Mouse (Mus musculus): ENCODE measurements around the gene Olfr765.
A peak's percentile ranks its signal among the peaks of the same experiment; 100 is the strongest.
"Not testable (repeated sequence)": the region's sequence is repeated elsewhere in the genome, so short reads cannot be mapped to it uniquely, and the experiment has no call there.

The Olfr765 gene

DNA sequence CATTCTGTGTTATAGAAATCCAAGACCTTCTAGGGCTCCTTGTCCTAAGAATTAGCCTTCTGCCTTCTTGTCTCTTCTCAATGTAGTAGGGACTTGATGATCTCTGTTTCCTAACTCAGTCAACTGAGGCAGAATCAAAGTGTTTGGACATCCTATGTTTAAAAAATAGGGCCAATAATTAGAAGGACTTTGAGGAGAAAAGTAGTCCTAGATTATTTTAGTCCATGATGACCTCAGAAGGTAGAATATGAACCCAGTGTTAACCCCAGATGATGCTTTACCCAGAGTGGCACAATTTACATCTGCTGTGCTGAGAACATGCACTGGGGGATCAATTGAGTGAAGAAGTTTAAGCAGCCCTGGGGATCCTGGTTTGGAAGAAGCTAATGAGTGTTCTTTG lies at the start of gene Olfr765:
Olfr765 (minus strand) TSS at position 101 of the 400 bp plus-strand sequence.
- DNase-seq (ENCODE audit: low read depth) = not testable (repeated sequence)

DNA sequence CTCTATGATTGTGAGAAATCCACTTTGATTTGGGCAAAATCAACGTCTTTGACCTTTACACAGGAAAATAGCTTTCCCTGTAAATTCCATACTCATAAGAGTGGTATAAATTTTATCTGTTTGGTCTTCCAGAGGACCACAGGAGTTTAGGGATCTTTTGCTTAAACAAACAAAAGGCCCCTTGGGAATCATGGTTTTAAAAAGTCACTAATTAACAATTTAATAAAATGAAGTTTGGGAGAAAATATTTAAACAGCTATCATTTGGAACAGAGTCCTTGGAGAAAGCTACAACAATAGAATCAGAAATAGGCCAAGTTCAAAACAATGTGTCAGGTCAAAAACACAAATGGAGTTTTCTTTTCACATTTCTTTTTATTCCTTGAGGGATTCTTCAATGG lies 49.5 kb upstream of the Olfr765 start, which contains the start of gene Olfr768:
Olfr768 (minus strand) TSS at position 101 of the 400 bp plus-strand sequence.
- no peak for DNase-seq (ENCODE audit: low read depth)

DNA sequence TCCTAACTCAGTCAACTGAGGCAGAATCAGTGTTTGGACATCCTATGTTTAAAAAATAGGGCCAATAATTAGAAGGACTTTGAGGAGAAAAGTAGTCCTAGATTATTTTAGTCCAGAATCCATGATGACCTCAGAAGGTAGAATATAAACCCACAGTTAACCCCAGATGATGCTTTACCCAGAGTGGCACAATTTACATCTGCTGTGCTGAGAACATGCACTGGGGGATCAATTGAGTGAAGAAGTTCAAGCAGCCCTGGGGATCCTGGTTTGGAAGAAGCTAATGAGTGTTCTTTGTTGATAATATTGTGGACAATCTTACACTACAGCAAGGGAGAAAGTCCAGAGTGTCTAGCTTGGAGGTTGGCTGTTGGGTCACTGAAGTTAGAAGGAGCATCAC lies 33.0 kb upstream of the Olfr765 start, which contains the start of gene Olfr767:
Olfr767 (minus strand) TSS at position 101 of the 400 bp plus-strand sequence.
- DNase-seq (ENCODE audit: low read depth) = not testable (repeated sequence)

DNA sequence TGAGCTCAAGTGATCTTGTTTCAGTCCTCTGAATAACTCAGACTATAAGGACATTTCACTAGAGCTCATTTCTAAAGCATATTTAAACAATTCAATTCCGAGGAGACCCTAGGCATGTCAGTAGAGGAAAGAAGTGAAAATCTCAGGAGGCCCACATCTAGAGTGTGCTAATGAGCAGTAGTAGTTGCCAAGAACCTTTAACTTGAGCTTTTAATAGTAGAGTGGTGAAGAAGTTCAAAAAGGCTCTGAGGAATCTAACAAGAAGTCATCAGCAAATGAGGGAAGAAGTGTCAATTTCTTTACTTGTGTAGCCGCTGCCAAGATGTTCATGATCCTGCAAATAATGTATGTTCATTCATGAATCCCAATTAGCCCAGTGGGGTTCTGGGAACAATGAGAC lies 19.1 kb upstream of the Olfr765 start, which contains the start of gene Olfr766-ps1:
Olfr766-ps1 (minus strand) TSS at position 101 of the 400 bp plus-strand sequence.
- DNase-seq (ENCODE audit: low read depth) = no peak

DNA sequence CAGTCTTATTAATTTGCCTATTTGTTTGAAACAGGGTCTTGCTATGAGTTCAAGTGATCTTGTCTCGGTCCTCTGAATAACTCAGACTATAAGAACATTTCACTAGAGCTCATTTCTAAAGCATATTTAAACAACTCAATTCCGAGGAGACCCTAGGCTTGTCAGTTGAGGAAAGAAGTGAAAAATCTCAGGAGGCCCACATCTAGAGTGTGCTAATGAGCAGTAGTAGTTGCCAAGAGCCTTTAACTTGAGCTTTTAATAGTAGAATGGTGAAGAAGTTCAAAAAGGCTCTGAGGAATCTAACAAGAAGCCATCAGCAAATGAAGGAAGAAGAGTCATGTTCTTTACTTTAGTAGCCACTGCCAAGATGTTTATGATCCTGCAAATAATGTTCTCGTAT lies 10.0 kb downstream of the Olfr765 start, which contains the start of gene Olfr764-ps1:
Olfr764-ps1 (minus strand) TSS at position 101 of the 400 bp plus-strand sequence.
- DNase-seq (ENCODE audit: low read depth) = no peak

DNA sequence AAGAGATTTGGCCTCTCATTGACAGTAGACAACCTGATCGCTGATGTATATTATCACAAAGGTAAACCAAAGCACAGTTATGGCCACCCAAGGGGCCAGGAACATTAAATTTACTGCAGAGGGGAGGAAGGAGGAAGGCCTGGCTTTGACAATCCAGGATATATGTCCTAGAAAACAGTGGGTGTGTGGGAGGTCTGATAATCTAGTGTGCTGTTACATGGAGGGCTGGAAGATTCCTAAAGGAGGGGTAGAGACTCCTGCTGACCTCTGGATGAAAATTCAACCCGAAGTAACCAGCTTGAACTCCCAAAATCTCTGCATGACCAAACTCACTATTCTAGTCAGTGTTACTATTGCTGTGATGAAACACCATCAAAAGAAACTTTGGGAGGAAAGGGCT lies 21.5 kb downstream of the Olfr765 start:
- DNase-seq (ENCODE audit: low read depth) = no peak

DNA sequence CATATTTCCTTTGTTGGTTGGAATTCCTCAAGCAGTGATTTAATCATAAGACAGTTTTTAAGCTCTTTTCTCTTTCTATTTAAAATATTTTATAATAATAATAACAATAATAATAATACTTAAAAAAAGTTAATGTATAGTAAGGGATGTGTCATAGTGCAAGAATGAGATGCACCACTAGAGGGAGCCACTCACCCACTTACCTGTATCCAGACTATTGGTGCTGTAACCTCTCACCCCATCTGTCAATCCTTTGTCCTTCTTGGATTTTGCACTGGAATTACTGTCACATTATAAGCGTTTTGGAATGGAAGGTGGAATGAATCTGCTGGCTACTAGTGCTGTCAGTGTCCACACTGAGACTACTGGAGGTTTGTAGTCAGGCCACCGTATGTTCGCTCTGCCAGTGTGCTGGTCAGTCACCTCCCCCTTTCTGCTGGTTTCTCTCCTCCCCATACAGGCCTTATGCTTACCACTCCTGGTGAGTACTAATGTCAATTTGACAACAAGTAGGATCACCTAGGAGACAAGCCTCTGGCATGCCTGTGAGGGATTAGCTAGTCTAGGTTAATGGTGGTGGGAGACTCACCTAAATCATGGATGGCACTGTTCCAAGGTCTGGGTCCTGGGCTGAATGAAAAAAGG lies 23.7 kb downstream of the Olfr765 start:
- peak; percentile 10 for DNase-seq (ENCODE audit: low read depth)

DNA sequence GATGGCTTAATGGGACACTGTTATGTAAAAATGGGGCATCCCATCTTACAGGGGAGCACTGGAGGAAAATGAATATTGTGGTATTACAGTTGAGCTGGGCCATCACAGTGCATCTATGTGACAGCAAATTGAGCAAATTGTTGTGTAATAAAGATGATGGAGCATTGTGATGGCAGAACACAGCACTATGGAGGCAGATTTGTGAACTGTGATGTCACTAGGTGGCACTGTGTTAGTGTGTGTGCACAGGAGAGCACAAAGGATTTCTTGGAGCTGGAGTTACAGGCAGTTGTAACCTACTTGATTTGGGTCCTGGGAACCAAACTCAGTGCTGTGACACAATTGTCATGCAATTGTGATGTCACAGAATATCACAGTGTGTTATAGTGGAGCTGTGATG lies 26.5 kb downstream of the Olfr765 start:
- DNase-seq (ENCODE audit: low read depth) = no peak

DNA sequence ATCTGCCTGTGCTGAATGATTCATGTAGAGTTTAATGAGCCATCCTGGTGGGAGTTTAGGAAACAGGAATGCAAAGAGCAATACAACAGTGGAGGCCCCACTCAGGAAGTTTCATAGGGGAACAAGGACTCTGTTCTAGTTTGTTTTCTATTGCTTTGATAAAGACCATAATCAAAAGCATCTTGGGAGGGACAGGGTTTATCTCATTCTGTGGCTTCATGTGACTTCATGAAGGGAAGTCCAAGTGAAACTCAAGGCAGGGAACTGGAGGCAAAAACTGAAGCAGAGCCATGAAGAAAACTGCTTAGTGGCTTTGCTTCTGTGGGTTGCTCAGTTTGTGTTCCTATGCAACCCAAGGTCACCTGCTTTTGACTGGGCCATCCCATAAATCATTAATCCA lies 35.3 kb downstream of the Olfr765 start:
- DNase-seq (ENCODE audit: low read depth) = no peak

DNA sequence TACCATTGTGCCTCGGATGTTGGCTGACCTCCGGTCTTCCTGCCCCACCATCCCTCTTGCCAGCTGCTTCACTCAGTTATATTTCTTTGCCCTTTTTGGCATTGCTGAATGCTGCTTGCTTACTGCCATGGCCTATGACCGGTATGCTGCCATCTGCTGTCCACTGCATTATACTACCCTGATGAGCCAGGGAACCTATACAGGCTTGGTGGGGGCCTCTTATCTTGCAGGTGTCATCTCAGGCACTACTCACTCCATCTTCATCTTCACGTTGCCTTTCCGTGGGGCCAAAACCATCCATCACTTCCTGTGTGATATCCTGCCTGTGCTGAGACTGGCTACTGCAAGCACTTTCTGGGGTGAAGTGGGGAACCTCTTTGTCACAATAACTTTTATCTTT lies 38.3 kb downstream of the Olfr765 start:
- not testable (repeated sequence) for DNase-seq (ENCODE audit: low read depth)

DNA sequence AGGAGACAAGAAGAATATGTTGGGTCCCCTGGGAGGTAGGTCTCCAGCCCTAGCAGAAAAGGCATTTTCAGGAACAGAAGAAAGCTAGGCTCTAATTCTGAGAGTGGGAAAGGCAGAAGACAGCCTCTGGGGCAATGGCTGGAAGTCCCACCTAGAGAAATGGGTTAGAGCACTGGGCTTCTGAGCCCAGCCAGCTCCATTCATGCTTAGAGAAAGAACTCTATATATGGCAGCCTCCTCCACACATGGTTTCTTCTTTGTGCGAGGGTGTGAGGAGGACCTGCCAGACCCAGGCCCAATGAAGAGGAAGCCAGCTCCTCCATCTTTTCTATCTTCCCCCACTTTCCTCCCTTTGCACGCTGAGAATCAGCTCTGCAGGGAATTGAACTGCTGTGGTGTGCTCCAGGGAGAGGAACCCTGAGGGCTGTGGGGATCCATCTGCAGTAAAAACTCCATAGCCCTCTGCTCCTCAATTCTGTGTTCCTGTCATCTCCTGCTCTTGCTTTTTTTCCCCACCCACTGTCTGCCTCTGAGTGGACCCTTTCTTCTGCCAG lies 39.4 kb downstream of the Olfr765 start, which contains the start of gene Olfr763:
Olfr763 (plus strand) TSS at position 504 of the 554 bp plus-strand sequence.
- DNase-seq (ENCODE audit: low read depth) = no peak

DNA sequence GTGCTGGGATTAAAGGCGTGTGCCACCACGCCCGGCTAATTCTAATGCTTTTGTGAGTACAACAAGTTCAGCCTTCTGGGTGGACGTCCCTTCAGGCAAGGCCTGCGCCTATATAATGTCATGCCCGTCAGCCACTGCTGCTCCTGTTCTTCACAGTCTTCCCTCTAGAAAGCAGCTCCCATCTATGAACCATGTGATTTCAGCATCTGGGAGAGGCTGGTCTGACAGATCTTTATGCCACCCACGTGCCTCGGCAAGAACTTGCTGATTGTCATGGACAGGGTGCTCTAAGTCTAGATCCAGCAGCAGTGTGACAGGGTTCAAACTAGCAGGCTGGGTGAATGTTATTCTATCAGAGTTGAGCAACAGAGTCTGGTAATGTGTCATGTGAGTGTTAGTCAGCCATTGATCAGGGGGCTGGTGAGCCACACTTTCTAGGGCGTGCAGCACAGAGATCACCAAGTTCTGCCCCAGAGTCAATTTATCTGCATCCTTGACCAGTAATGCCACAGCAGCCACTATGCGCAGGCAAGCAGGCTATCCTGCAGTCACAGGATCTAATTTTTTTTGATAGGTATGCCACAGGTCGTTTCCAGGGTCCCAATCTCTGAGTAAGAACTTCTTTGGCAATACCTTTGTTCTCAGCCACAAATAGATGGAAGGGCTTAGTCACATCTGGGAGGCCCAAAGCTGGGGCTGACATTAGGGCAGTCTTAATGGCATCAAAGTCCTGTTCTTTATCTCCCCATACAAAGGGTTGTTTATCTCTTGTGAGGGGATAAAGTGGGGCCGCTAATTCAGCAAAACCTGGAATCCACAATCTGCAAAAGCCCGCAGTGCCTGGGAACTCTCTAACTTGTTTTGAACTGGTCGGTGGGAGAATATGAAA lies 45.5 kb downstream of the Olfr765 start:
- DNase-seq (ENCODE audit: low read depth) = peak; percentile 44

DNA sequence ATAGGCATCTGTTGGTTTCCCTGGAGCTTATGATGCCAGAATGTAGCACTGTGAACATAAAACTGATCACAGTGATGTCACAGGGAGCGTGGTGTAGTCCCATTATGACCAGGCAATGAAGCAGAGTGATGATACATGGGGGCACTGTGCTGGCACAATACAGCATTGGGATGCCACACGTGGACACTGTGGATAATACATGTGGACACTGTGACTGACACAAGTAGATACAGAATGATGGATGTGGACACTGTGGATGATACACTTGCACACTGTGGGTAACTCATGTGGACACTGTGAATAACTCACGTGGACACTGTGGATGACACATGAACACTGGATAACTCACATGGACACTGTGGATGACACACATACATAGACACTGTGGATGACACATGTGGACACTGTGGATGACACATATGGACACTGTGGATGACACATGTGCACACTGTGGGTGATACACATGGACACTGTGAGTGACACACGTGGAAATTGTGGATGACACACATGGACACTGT lies 53.2 kb downstream of the Olfr765 start:
- DNase-seq (ENCODE audit: low read depth) = no peak

DNA sequence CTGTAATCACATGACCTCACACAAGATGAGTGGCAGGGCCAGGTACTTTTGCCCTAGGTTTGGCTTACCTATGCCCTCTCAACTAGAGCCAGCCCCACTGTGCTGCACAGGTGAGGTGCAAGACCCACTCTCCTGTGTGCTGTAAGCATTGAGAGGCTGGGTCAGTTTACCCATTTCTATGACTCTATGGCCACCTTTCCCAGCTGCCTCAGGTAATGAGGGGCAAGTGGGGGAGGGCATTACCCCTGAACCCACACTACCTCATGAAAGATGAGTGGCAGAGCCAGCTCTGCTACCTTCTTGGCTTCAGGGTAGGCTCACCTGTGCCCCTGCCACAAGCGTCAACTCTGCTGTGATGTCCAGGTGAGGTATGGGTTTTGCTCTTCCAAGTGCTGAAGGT lies 54.0 kb downstream of the Olfr765 start:
- DNase-seq (ENCODE audit: low read depth) = no peak
